Mouse (Mus musculus) left cerebral cortex, adult 2 months (tissue): ENCODE results near the gene Naa15. TPM values are rescaled to one million over a fixed set of nuclear protein-coding genes. Genes with fewer than 3 reads are reported as not detected.

Source experiments
- DNase-seq, 2 experiments: peaks; one replicate each; pipeline ENCODE4 v3.0.0; 2021 to 2022; ENCODE audit warnings: low spot score in 2 of 2, mixed read lengths in 1 of 2; ENCODE audit errors: extremely low spot score in 1 of 2
- H3K27ac ChIP-seq: fragments of 200-600 bp; 2 replicates; pipeline ENCODE4 v1.8.1; 2022
- H3K4me3 ChIP-seq: fragments of 200-600 bp; 2 replicates; pipeline ENCODE4 v1.8.1; 2022
- CTCF ChIP-seq: fragments of 200-600 bp; IDR thresholded peaks from 2 replicates; pipeline ENCODE4 v1.8.1; 2022; ENCODE audit warnings: antibody characterized with exemption, mild to moderate bottlenecking, moderate library complexity
- intact Hi-C: fragments of 180-260 bp; cut with DNase I; formaldehyde crosslinking; loops from one replicate; pipeline ENCODE4 v1.15.1; 2025
- long read RNA-seq, 2 experiments: library from polyadenylated mRNA; stranded (forward); transcript quantifications; one replicate each; pipeline ENCODE4 v2.0.0; 2021; ENCODE audit warnings: borderline mapping rate in 2 of 2
- total RNA-seq, 2 experiments: library from RNA; stranded (reverse); gene quantifications; 2 replicates each; pipeline ENCODE4 v1.2.3; 2021

Gene Naa15
- 10 to 100 TPM; 50.1 to 54.6 TPM for total RNA-seq
- long read RNA-seq, experiment 1, full-length matches to known transcripts, result 24 of 35 reads
- long read RNA-seq, experiment 1, partial matches to known transcripts, result 1 of 35 reads
- long read RNA-seq, experiment 1, other reads (novel, unspliced or antisense), result 10 of 35 reads
- long read RNA-seq, experiment 2, full-length matches to known transcripts, result 21 of 39 reads
- long read RNA-seq, experiment 2, partial matches to known transcripts, result 5 of 39 reads
- long read RNA-seq, experiment 2, other reads (novel, unspliced or antisense), result 13 of 39 reads

GRCm38 (mm10) chr3:51415098-51416072 is at the start of gene Naa15:
Gene Naa15 (plus strand): TSS chr3:51415148.
- DNase-seq, result peak; percentile 97
- intact Hi-C loops, result loop anchor here (5.0 kb wide), 1 partner anchor 138 kb away; no protein-coding TSS in a partner anchor
- Histone ChIP-seq H3K4me3 (peak within 1 kb of the TSS; percentile 95), H3K27ac (peak within 1 kb of the TSS; percentile 84)
- TF ChIP-seq CTCF, result no peak

GRCm38 (mm10) chr3:51365517-51365882 is 49.4 kb upstream of the Naa15 start:
- intact Hi-C loops, result loop anchor here (1.0 to 5.0 kb wide), 6 partner anchors 25 to 238 kb away; partner anchors contain the start of genes Elf2 and Ndufc1
- H3K4me3 ChIP-seq, result peak overlapping the region; percentile 44; the same call in 1 of the 2 replicates

DNA sequence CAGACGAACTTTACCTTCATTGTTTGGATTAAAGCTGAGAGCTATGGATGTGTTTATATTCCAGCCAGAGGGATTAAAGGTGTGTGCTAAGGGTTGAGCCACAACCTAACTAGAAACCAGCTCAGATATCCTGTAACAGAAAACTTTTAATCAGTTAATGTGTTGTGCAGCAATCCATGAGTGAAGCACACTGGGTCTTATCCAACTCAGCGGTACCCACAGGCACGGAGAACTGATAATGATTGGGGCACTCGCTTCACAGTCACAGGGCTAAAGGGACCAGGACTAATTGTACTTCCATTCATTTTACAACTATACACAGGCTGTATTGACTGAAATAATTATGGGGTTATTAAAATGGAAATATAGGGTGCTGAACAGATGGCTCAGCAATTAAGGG is 48.0 kb upstream of the Naa15 start:
- DNase-seq, result no peak
- intact Hi-C loops, result loop anchor here (5.0 kb wide), 2 partner anchors 40 to 240 kb away; partner anchors contain the start of gene Ndufc1
- TF ChIP-seq CTCF, result no peak
- no peak overlapping the region for H3K4me3 ChIP-seq
- H3K27ac ChIP-seq, result no peak overlapping the region

More at GRCm38 (mm10) chr3:51365517-51365882, 49.4 kb upstream of the Naa15 start:
- no peak; the same call in 1 of the 2 replicates for TF ChIP-seq CTCF
- no peak overlapping the region for H3K27ac ChIP-seq
- DNase-seq, result no peak

GRCm38 (mm10) chr3:51368011-51368410 is 46.9 kb upstream of the Naa15 start:
- TF ChIP-seq CTCF, result no peak
- no peak overlapping the region for H3K4me3 ChIP-seq
- intact Hi-C loops, result loop anchor here (5.0 kb wide), 2 partner anchors 39 to 241 kb away; partner anchors contain the start of gene Ndufc1
- no peak for DNase-seq
- H3K27ac ChIP-seq, result no peak overlapping the region

GRCm38 (mm10) chr3:51371826-51372225 is 43.1 kb upstream of the Naa15 start:
- H3K4me3 ChIP-seq, result no peak overlapping the region
- intact Hi-C loops, result no loop called here
- no peak for TF ChIP-seq CTCF
- H3K27ac ChIP-seq, result no peak overlapping the region
- DNase-seq, result no peak

GRCm38 (mm10) chr3:51372883-51373282 is 42.1 kb upstream of the Naa15 start:
- Histone ChIP-seq H3K4me3 (no peak overlapping the region), H3K27ac (no peak overlapping the region)
- TF ChIP-seq CTCF, result no peak
- no peak for DNase-seq
- intact Hi-C loops, result no loop called here

DNA sequence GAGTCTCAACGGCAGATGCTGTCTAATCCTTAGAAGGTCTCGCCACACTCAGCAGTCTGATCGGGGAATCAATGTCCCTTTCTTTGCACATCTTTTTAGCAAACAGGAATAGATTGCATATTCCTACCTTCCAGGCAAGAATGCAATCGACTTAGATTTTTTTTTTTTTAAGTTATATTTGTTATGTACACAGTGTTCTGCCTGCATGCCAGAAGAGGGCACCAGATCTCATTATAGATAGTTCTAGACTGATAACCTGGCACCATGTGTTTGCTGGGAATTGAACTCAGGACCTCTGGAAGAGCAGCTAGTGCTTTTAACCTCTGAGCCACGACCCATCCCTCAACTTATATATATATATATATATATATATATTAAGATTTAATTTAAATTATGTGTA is 41.4 kb upstream of the Naa15 start:
- H3K4me3 ChIP-seq, result no peak overlapping the region

GRCm38 (mm10) chr3:51375307-51376265 is 39.4 kb upstream of the Naa15 start:
- peak; percentile 62 for TF ChIP-seq CTCF
- H3K4me3 ChIP-seq, result no peak overlapping the region
- H3K27ac ChIP-seq, result no peak overlapping the region
- intact Hi-C loops, result loop anchor here (5.0 kb wide), 1 partner anchor 867 kb away; no protein-coding TSS in a partner anchor
- DNase-seq, result no peak

More for the DNA sequence above, 41.4 kb upstream of the Naa15 start:
- DNase-seq, result no peak
- intact Hi-C loops, result no loop called here
- peak; percentile 15 for TF ChIP-seq CTCF
- H3K27ac ChIP-seq, result no peak overlapping the region

- intact Hi-C loops, result loop anchor here (2.0 to 5.0 kb wide), 2 partner anchors 31 to 864 kb away; partner anchors contain the start of gene Ndufc1
- DNase-seq, result no peak
Observed at GRCm38 (mm10) chr3:51377878-51378664, 36.9 kb upstream of the Naa15 start.

GRCm38 (mm10) chr3:51378665-51378946 is 36.3 kb upstream of the Naa15 start:
- no peak for TF ChIP-seq CTCF
- Histone ChIP-seq H3K4me3 (no peak overlapping the region), H3K27ac (no peak overlapping the region)
- no peak for DNase-seq
- intact Hi-C loops, result loop anchor here (2.0 to 5.0 kb wide), 2 partner anchors 30 to 864 kb away; partner anchors contain the start of gene Ndufc1

More at GRCm38 (mm10) chr3:51377878-51378664, 36.9 kb upstream of the Naa15 start:
- no peak overlapping the region; the same call in 1 of the 2 replicates for H3K4me3 ChIP-seq
- peak; percentile 66 for TF ChIP-seq CTCF
- no peak overlapping the region for H3K27ac ChIP-seq
